Mouse (Mus musculus): ENCODE results near the gene Lrrc25.

Gene Lrrc25

DNA sequence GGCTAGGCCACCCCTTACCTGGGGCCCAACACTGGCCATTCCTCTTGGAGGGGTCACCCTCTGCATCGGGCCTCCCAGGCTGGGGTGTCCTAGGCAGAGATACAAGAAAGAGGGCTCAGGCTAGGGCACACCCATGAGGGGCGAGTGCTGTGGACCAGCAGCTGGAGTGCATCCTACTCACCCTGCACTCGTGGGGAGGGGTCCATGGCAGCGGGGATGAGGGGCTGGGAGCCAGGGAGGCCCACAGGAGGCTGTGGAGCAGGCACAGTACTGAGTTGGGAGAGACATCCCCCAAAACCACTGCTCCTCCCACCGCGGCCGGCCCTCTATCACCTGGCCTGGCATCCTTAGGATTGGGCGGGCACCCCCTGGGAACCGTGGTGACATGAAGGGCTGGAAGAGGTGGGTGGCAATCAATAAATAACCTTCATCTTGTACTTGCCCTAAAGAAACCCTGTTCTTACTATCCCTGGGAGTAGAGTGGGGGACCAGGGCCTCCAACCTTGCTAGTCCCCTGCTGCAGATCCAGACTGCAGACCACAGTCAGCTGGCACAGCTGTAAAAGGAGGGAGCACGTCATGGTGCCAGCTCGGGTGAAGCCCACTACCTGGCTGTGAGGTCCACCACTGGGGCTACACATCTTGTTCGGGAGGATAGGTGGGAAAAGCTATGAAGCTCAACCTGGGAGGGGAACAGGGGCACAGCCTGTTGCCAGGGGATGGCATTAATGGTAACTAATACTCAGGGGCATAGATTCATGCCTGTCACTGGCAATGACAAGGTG, 16.3 kb upstream of the Lrrc25 start:
- no peak for DNase-seq

- DNase-seq: peak; percentile 61
These were observed 15.3 kb upstream of the Lrrc25 start for GRCm38 (mm10) chr8:70600473-70601270.

- peak; percentile 90 for DNase-seq
These were observed 14.7 kb upstream of the Lrrc25 start for GRCm38 (mm10) chr8:70601271-70601649.

DNA sequence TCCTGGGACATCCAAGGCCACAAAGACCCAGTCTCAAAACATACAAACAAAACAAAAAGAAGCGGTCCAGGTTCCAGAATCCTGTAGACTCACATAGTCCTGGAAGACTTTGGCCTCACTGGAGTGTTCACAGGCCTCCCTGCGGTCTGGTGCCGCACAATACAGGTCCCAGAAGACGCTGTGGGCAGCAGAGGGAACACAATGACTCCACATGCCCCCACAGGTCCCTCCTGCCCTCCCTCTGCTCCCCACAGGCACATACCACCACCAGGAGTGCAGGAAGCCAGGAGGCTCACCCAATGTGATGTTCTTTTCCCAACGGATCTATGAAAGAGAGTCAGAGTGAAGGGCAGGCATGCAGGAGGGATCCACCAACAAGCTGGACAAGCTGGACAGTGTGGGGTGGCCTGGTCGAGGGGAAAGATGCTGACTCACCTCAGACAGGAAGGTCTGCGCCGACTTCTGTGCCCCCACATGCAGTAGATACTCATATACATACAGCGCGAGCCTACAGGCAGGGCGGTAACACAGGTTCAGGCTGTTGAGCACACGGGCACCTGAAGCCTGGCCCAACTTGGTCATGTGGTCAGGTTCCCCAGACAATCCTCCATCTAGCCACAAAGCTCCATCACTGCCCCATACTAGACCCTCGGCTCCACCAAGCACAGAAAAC, 13.7 kb upstream of the Lrrc25 start:
- no peak for DNase-seq

- no peak for DNase-seq
These were observed 11.4 kb upstream of the Lrrc25 start for GRCm38 (mm10) chr8:70604558-70604957.

DNA sequence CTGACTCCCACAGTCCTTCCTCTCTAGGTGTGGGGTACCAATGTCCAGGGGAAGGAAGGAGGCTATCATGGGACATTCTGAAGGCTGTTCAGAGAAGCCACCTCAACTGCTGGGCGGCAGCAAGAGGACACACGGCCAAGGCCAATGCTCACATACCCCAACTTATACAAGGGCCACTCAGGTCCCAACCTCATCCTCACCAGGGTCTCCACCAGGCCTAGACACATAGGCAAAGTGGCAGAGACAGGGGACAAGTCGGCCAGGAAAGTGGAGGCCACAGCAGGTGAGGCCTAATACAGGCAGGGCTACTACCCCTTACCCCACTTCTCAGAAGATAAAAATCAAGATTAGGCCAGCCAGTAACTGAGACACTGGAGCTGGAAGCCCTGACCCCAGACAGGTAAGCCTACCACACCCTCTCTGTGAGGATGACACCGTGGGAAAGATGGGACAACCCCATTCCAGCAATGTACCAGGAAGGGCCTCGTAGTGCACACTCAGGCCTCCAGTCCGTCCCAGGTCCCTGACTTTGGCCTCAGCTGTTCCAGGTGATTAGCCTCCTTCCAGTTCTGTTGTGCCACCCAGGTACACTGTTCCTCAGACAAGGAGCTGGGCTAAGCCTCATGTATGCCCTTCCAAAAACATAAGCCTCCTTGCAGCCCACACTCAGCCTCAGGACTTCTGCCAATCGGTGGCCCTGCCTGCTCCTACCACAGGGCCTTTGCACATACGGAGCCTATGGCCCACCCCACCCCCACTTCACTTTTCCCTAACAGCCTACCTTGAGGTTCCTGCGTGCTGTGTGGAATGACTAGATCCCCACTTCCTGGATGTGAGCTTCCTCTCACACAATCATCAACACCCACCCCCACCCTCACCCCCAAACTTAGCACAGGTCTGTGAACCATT, 9.8 kb upstream of the Lrrc25 start:
- DNase-seq: no peak

GRCm38 (mm10) chr8:70606780-70607602, 9.0 kb upstream of the Lrrc25 start:
- DNase-seq: no peak

- DNase-seq: no peak
These were observed 8.4 kb upstream of the Lrrc25 start for GRCm38 (mm10) chr8:70607603-70607897.

DNA sequence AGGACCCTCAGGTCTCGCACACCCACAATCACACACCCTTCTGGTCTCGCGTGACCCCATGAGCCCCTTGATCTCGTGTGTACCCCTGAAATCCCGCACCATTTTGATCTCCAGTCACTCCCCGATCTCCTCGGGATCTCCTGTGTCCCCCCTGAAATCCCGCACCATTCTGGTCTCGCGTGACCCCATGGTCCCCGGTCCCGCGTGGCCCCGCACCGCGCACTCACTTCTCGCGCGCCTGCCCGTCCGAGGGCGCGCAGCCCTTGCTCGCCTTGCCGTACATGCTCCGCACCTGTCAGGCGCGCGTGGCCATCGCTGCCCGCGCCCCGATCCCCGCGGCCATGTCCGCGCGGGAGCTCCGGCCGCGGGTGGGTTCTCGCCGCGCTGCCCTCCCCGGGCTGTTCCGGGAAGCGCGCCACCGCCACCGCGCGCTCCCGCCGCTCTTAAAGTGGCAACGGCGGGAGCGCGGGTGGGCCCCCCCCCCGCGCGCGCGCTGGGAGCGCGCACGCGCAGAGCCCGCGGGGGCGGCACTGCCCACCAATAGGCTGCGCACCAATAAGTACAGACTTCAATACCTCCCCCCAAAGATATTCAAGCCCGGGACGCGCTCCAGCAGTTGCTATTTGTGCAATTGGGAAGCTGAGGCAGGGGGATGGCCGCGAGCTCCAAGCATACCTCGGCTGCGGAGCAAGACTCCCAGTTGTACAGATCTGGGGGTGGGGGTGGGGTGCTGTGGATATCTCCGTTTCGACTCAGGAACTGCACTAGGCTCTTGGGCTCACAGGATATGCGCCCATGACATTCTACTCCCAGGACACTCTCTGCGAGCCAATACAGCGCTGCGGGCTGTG, 7.8 kb upstream of the Lrrc25 start:
- DNase-seq: peak; percentile 57

GRCm38 (mm10) chr8:70608749-70609367, 7.1 kb upstream of the Lrrc25 start, which contains the start of gene Ssbp4:
Gene Ssbp4, minus strand, starts transcription at chr8:70608872.
- DNase-seq: no peak

- DNase-seq: peak; percentile 94
These were observed 6.5 kb upstream of the Lrrc25 start for GRCm38 (mm10) chr8:70609368-70609848.

DNA sequence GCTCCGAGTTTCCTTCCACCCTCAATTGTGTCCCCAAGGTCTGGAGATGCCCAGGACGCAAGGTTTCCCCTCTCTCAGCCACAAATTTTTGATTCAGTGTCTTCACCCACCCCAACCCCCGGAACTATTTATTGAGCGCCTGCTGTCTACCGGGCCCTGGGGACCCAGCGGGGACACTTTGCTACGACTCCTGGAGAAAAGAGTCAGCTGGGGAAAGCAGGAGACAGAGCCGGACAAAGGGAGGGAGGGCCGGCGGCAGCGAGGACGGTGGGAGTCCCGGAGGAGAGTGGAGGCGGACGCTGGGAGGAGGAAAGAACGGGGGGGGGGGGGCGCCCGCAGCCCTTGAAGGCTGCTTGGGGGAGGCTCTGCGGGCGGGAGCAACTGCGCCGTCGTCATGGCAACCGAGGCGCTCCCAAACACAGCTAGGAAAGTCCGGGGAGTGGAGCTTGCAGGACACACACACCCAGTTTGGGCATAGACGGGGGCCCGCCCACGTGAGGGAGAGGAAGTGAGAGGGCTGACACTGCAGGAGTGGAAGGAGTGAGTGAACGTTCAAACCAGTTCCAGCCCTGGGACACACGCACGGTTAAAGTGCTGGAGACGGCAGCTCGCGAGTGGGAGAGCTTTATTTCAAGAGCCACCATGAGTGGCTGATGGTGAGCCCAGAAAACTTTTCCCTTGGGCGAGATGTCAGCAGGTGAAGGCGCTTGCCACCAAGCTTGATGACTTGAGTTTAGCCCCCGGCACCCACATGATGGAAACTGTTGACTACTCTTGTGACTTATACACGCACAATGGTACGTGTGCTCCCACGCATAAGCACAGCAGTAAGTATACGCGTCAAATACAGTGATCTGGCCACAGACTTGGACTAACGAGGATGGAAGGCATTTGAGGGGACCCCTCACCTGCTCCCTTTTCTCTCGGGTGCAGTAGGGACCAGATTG, 5.8 kb upstream of the Lrrc25 start:
- DNase-seq: peak; percentile 98

DNA sequence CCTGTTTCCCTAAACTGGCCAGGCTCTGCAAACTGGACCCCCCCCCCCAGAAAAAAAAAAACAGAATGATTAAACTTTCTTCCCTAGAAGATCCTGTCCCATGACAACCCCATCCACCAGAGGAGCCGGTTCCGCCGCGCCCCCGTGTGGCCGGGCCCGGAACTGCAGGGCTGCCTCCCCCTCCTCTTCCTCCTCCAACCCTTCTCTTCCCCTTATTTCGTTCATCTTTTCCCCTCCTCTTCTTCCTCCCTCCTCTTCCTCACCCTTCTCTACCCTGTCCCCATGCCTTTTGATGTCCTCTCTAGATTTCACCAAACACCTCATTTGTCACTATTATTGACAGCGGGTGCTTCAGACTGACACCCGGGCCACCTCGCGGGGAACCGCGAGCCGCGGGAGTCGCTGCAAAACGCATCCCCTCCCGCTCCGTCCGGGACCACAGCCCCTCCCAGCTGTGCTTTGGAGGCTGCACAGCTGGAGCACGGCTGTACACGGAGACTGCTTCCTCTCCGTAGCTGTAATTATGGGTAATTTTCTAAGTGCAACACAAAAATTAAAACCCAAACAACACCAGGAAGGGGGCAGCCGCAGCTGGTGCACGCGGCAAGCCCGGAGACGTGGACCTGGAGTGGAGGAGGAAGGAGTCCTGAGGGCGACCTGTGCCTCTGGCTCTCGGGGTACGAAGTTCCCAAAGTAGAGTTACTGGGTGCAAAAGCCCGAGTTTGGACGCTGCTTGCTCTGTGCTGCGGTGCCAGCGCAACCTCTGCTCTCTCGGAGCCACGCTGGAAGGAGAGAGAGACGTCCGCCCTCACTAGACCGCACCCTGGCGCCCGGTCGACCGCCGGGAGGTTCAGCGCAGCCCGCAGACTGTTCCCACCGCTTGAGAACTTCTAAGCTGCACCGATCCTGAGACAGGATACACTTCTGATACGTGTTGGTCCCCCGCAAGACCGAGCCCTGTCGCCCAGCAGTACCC, 4.9 kb upstream of the Lrrc25 start:
- DNase-seq: peak; percentile 84

DNA sequence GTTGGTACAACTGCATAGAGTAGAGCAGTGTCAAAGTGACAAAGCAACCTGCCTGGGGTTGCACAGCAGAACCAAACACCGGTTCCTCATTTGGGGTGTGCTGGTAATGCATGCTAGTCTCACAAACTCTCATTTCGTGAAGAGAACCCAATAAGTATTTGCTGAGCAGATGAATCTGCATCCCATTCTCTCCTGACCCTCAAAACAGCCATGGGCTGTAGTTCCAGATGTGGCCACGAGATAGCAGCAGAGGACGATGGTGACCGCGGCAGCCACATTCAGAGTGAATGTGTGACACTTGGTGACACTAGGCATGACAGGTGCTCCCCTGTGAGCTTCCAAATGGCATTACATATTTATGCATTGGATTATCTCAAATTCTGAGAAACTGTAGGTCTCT, 4.1 kb upstream of the Lrrc25 start:
- peak; percentile 95 for DNase-seq

DNA sequence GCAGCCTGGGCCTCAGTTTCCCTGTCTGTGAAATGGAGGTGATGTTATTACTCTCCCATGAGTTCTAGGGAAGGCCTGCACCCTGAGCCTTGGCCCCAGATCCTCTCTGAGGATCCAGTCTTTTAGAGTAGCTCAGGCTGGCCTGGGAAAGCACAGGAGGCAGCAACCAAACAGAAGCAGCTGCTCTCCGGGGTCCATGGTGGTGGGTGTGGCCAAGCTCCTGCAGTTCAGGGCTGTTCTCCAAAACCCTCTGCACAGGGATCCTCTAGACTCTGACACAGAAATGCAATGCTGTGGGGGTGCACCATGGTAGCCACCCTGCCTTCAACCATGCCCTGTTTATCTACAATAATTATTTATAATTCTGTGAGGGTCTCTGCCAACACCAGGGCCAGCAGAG, 2.2 kb upstream of the Lrrc25 start:
- DNase-seq: no peak

DNA sequence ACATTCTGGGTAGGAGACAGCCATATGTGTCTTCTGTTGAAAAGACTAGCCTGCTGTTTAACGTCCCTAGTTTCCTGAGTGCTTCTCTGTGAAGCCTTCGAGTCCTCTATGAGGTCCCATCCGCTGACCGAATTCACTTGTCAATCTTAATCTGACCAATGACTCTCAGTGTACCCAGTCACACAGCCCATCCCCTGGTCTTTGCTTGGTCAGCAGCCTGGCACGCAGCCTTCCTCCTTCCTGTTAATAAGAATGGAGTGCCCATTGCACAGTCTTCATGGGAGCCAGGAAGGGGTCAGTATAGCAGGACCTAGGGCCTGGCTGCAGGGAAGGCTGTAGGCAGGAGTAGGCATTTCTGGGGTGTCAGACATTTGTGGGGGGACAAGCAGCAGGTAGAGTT, 1.5 kb upstream of the Lrrc25 start:
- peak; percentile 59 for DNase-seq

DNA sequence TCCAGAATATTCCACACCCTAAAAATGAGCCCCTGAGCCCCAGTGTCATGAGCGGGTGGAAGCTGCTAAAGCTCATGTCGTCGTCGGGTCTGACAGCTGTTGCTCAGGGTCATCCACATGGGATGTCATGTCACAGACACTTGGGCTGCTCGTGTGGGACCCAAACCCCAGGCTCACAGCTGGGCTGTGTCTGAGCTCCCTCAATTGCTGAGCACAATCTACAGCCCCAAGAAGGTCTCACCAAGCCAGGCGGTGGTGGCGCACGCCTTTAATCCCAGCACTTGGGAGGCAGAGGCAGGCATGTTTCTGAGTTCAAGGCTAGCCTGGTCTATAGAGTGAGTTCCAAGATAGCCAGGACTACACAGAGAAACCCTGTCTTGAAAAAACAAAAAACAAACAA, 674 bp upstream of the Lrrc25 start:
- no peak for DNase-seq

GRCm38 (mm10) chr8:70616645-70617044, 690 bp downstream of the Lrrc25 start:
- DNase-seq: peak; percentile 46

All from lung, postnatal 36 days (tissue).